Mouse (Mus musculus) liver, adult 2 months (tissue): Measurements from ENCODE around the gene Ddi2. TPM values are rescaled to one million over a fixed set of nuclear protein-coding genes. Genes with fewer than 3 reads are reported as not detected.

ENCODE experiments used
- DNase-seq: peaks from one replicate; pipeline ENCODE4 v3.0.0-alpha.2; 2011; ENCODE audit warnings: low read depth, low spot score; ENCODE audit errors: extremely low read depth
- H3K27ac ChIP-seq: fragments of 200-500 bp; replicated peaks from 2 replicates; pipeline ENCODE4 v1.5.1; 2012; ENCODE audit warnings: low read depth, mild to moderate bottlenecking, control low read depth, inconsistent platforms, low read length; ENCODE audit not compliant: insufficient read depth
- H3K27me3 ChIP-seq: fragments of 200-500 bp; 2 replicates; pipeline ENCODE4 v1.6.1; 2012; ENCODE audit warnings: mild to moderate bottlenecking, moderate library complexity, low read length, inconsistent platforms; ENCODE audit not compliant: control insufficient read depth, insufficient read depth
- H3K36me3 ChIP-seq: fragments of 200-500 bp; 2 replicates; pipeline ENCODE4 v1.6.1; 2012; ENCODE audit warnings: low read length, inconsistent platforms; ENCODE audit not compliant: control insufficient read depth, insufficient read depth
- H3K4me1 ChIP-seq: fragments of 200-500 bp; 2 replicates; pipeline ENCODE4 v1.6.1; 2011; ENCODE audit warnings: low read length; ENCODE audit not compliant: control insufficient read depth, insufficient read depth
- H3K4me3 ChIP-seq: fragments of 200-500 bp; 2 replicates; pipeline ENCODE4 v1.5.1; 2011; ENCODE audit warnings: low read depth, mild to moderate bottlenecking, control low read depth, low read length, moderate library complexity; ENCODE audit not compliant: insufficient read depth
- H3K79me2 ChIP-seq: fragments of 200-500 bp; 2 replicates; pipeline ENCODE4 v1.6.1; 2012; ENCODE audit warnings: inconsistent platforms, mild to moderate bottlenecking, low read length, moderate library complexity; ENCODE audit not compliant: control insufficient read depth, insufficient read depth
- H3K9ac ChIP-seq: fragments of 200-500 bp; 2 replicates; pipeline ENCODE4 v1.6.1; 2012; ENCODE audit warnings: low read depth, mild to moderate bottlenecking, control low read depth, inconsistent platforms, low read length
- CTCF ChIP-seq: fragments of 200-500 bp; IDR thresholded peaks from 2 replicates; pipeline ENCODE4 v1.5.1; 2011; ENCODE audit warnings: low read depth, low read length, control low read depth
- POLR2A ChIP-seq: fragments of 200-500 bp; IDR thresholded peaks from 2 replicates; pipeline ENCODE4 v1.6.1; 2011; ENCODE audit warnings: low read length, control low read depth; ENCODE audit not compliant: insufficient read depth; ENCODE audit errors: extremely low read depth
- WGBS: fragments of 180-500 bp; shearing (Covaris S2); methylation state at CpG from one replicate; pipeline ENCODE4 v1.1.7; 2018; 5-methylcytosine and 5-hydroxymethylcytosine counted together
- polyA plus RNA-seq: library from polyadenylated mRNA; depleted of rRNA; stranded (reverse); fragments of >200 nt; gene quantifications from 2 replicates; pipeline ENCODE4 v1.2.3, GENCODE M21; 2012
- total RNA-seq: library from RNA; depleted of rRNA; stranded (reverse); fragments of >200 nt; gene quantifications from 2 replicates; pipeline ENCODE4 v1.2.3, GENCODE M21; 2014

The Ddi2 gene
- total and polyA plus RNA-seq, 2 experiments = 51.2 to 59.2 TPM

DNA sequence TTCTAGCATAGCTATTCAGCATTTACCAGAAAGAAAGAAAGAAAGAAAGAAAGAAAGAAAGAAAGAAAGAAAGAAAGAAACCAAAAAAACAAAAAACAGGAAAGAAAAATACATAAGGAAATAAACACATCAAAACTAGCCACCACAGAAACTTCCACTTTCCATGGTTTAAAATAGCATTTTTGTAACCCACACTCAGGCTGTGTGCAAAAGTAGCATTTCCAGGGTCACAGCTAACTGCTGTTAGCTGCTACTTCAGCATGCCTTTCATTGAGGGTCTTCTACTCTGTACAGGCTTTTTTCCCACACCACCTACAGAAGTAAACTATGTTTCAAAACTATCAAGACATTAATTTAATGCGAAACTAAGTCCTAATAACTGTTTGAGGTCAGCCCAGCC, 3.9 kb downstream of the Ddi2 start:
- peaks cover 47% of the 10 kb centered on the region for H3K4me1 ChIP-seq

GRCm38 (mm10) chr4:141717633-141718032, 5.6 kb downstream of the Ddi2 start:
- Histone ChIP-seq H3K27ac (peak overlapping the region; percentile 31), H3K36me3 (peaks cover 44% of the 10 kb centered on the region), H3K79me2 (peaks cover 77% of the 10 kb centered on the region), H3K4me3 (no peak overlapping the region), H3K9ac (no peak overlapping the region), H3K27me3 (no peaks in the 10 kb centered on the region), H3K4me1 (peaks cover 55% of the 10 kb centered on the region)
- WGBS = 37% methylated on average over 4 of the region's 4 CpGs
- TF ChIP-seq POLR2A = no peak
- TF ChIP-seq CTCF = no peak
- DNase-seq = peak; percentile 82

More for the DNA sequence above, 3.9 kb downstream of the Ddi2 start:
- H3K36me3 ChIP-seq = peaks cover 29% of the 10 kb centered on the region
- WGBS = 36% methylated on average over 1 of the region's 1 CpGs
- no peak for DNase-seq
- H3K27me3 ChIP-seq = no peaks in the 10 kb centered on the region
- peaks cover 66% of the 10 kb centered on the region for H3K79me2 ChIP-seq
- H3K27ac ChIP-seq = peak overlapping the region; percentile 20; the same call in 1 of the 2 replicates
- peak overlapping the region; percentile 56 for H3K9ac ChIP-seq
- H3K4me3 ChIP-seq = peak overlapping the region; percentile 24; the same call in 1 of the 2 replicates
- TF ChIP-seq CTCF (no peak), POLR2A (no peak)

DNA sequence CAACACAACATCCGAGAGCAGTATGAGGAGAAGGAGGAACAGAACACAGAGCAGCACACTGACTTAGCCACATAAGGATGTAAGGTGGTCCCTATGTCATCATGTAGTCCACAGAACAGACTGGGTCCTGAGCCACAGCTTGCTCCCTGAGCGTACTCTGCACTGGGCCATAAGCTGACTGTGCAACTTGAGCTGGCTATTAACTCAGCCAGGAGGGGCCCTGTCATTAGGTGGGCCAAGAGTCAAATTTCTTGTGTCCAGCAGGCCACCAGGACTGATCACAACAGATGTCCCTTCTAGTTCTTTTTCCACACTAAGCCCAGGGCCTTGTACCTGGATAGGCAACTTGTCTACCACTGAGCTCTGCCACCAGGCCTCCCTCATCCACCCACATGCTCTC, 8.2 kb downstream of the Ddi2 start:
- H3K9ac ChIP-seq = peak overlapping the region; percentile 35
- H3K79me2 ChIP-seq = peaks cover 63% of the 10 kb centered on the region
- peaks cover 63% of the 10 kb centered on the region for H3K4me1 ChIP-seq
- no peak overlapping the region for H3K4me3 ChIP-seq
- peaks cover 55% of the 10 kb centered on the region for H3K36me3 ChIP-seq
- H3K27ac ChIP-seq = peak overlapping the region; percentile 33
- no peaks in the 10 kb centered on the region for H3K27me3 ChIP-seq
- no peak for DNase-seq
- 19% methylated on average over 2 of the region's 2 CpGs for WGBS
- TF ChIP-seq CTCF (no peak), POLR2A (no peak)

GRCm38 (mm10) chr4:141713598-141714142, 9.5 kb downstream of the Ddi2 start:
- Histone ChIP-seq H3K79me2 (peaks cover 62% of the 10 kb centered on the region), H3K4me3 (no peak overlapping the region), H3K4me1 (peaks cover 65% of the 10 kb centered on the region), H3K9ac (no peak overlapping the region), H3K27ac (no peak overlapping the region), H3K36me3 (peaks cover 66% of the 10 kb centered on the region), H3K27me3 (no peaks in the 10 kb centered on the region)
- 77% methylated on average over 5 of the region's 5 CpGs for WGBS
- TF ChIP-seq CTCF (no peak), POLR2A (no peak)
- no peak for DNase-seq

- Histone ChIP-seq H3K27me3 (no peaks in the 10 kb centered on the region), H3K4me1 (peaks cover 58% of the 10 kb centered on the region), H3K27ac (no peak overlapping the region), H3K4me3 (no peak overlapping the region), H3K79me2 (peaks cover 62% of the 10 kb centered on the region), H3K36me3 (peaks cover 80% of the 10 kb centered on the region), H3K9ac (no peak overlapping the region)
- no peak for DNase-seq
- WGBS = 97% methylated on average over 1 of the region's 1 CpGs
- TF ChIP-seq CTCF = no peak
- TF ChIP-seq POLR2A = no peak
Measured at GRCm38 (mm10) chr4:141711250-141711649, 12.0 kb downstream of the Ddi2 start.

DNA sequence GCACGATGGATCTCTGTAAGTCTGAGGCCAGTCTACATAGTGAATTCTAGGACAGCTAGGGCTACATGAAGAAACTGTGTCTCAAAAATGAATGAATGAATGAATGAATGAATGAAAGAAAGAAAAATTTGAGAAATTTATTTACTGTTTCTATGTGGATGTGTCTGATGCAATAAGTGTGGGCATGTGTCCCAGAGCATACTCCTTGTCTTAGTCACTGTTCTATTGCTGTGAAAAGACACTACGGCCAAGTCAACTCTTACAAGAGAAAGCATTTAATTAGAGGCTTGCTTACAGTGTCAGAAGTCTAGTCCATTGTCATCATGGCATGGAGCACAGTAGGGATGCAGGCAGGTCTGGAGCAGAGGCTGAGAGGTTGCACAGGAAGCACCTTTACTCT, 14.2 kb downstream of the Ddi2 start:
- Histone ChIP-seq H3K27ac (no peak overlapping the region), H3K27me3 (no peaks in the 10 kb centered on the region), H3K36me3 (peaks cover 96% of the 10 kb centered on the region), H3K4me3 (no peak overlapping the region), H3K79me2 (peaks cover 56% of the 10 kb centered on the region; the same call in 1 of the 2 replicates), H3K9ac (no peak overlapping the region; the same call in 1 of the 2 replicates), H3K4me1 (peaks cover 39% of the 10 kb centered on the region)
- WGBS = 53% methylated on average over 2 of the region's 2 CpGs
- DNase-seq = peak; percentile 66
- TF ChIP-seq CTCF = no peak
- no peak for TF ChIP-seq POLR2A
